Mouse (Mus musculus): Measurements from ENCODE around the gene Prkab1. TPM values are rescaled to one million over a fixed set of nuclear protein-coding genes. Genes with fewer than 3 reads are reported as not detected.

The Prkab1 gene
- polyA plus RNA-seq (2014; fragmentation: Nextera tagmentation; extraction: Ambion mirVana), result 44.1 and 52.1 TPM in 2 replicates

DNA sequence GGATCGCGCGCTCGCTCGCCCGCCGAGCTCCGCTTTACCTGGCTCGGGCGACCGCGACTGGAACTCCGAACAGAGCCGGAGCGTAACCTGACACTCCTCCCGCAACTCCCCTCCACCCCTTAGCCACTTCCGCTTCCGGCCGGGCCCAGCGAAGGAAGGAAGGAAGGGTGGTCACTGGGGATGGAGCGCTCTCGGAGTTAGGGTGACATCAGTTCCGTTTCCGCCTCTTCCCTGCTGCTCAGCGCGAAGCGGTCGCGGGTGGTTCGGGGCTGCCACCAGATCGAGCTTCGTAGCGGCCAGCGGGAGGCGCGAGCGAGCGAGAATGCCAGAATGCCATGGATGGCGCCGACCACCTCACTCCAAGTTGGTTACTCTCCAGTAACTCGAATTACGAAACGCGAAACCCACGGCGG, at the start of gene Prkab1:
TSS of gene Prkab1 (minus strand) at position 182 of the 413 bp plus-strand sequence.
- peak within 1 kb of the TSS; percentile 89 for H3K4me2 ChIP-seq (ENCODE audit: low read length)
- peak within 1 kb of the TSS; percentile 81 for H3K27ac ChIP-seq (ENCODE audit: low read depth, low read length)
- under 1% methylated on average over 43 of the region's 46 CpGs for WGBS
- H3K27me3 ChIP-seq (replicated peaks; ENCODE audit: control insufficient read depth, insufficient read depth, low read length), result no peaks in the 10 kb centered on the region
- H3K36me3 ChIP-seq (ENCODE audit: control insufficient read depth, insufficient read depth, low read length), result peaks cover 30% of the 10 kb centered on the region
- peaks cover 7% of the 10 kb centered on the region for H3K4me1 ChIP-seq (ENCODE audit: control insufficient read depth, insufficient read depth, low read length)
- peak; percentile 97 for ATAC-seq
- peak within 1 kb of the TSS; percentile 79 for H3K9ac ChIP-seq (ENCODE audit: low read length)
- H3K4me3 ChIP-seq (ENCODE audit: low read depth, low read length), result peak within 1 kb of the TSS; percentile 75
- no peaks in the 10 kb centered on the region for H3K9me3 ChIP-seq (replicated peaks; ENCODE audit: control insufficient read depth, low read length)
- DNase-seq (ENCODE audit: low spot score), result peak; percentile 96

- over 99% methylated on average over 4 of the region's 4 CpGs for WGBS
- no peak for DNase-seq (ENCODE audit: low spot score)
- Histone ChIP-seq H3K4me1 (ENCODE audit: control insufficient read depth, insufficient read depth, low read length) (no peaks in the 10 kb centered on the region), H3K9ac (ENCODE audit: low read length) (no peak overlapping the region), H3K4me2 (ENCODE audit: low read length) (no peak overlapping the region), H3K9me3 (replicated peaks; ENCODE audit: control insufficient read depth, low read length) (no peaks in the 10 kb centered on the region), H3K36me3 (ENCODE audit: control insufficient read depth, insufficient read depth, low read length) (no peaks in the 10 kb centered on the region), H3K27ac (ENCODE audit: low read depth, low read length) (no peak overlapping the region), H3K4me3 (ENCODE audit: low read depth, low read length) (no peak overlapping the region), H3K27me3 (replicated peaks; ENCODE audit: control insufficient read depth, insufficient read depth, low read length) (no peaks in the 10 kb centered on the region)
- no peak for ATAC-seq
Observed at GRCm38 (mm10) chr5:116069618-116070017, 45.3 kb upstream of the Prkab1 start.

DNA sequence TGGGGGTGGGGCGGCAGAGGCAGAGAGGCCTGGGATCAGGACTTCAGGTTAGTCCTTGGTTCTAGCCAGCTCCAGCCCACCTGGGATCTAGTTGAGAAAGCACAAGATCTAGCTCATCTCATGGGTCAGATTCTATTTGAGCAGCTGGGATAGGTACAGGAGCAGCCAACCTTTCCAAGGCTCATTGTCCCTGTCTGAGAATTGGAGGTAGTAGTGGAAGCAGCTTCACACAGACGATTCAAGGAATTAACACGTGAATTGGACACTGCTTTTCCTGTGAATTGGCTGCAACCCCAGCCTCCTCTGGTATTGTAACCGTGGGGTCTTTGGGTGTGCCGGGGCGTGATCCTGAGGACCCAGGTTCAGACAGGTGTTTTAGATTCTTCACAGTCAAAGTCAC, 28.5 kb upstream of the Prkab1 start:
- Histone ChIP-seq H3K27ac (ENCODE audit: low read depth, low read length) (no peak overlapping the region), H3K27me3 (replicated peaks; ENCODE audit: control insufficient read depth, insufficient read depth, low read length) (no peaks in the 10 kb centered on the region), H3K4me3 (ENCODE audit: low read depth, low read length) (no peak overlapping the region), H3K36me3 (ENCODE audit: control insufficient read depth, insufficient read depth, low read length) (no peaks in the 10 kb centered on the region), H3K9me3 (replicated peaks; ENCODE audit: control insufficient read depth, low read length) (no peaks in the 10 kb centered on the region), H3K9ac (ENCODE audit: low read length) (no peak overlapping the region), H3K4me1 (ENCODE audit: control insufficient read depth, insufficient read depth, low read length) (no peaks in the 10 kb centered on the region), H3K4me2 (ENCODE audit: low read length) (no peak overlapping the region)
- no peak for ATAC-seq
- 54% methylated on average over 6 of the region's 6 CpGs for WGBS
- no peak for DNase-seq (ENCODE audit: low spot score)

DNA sequence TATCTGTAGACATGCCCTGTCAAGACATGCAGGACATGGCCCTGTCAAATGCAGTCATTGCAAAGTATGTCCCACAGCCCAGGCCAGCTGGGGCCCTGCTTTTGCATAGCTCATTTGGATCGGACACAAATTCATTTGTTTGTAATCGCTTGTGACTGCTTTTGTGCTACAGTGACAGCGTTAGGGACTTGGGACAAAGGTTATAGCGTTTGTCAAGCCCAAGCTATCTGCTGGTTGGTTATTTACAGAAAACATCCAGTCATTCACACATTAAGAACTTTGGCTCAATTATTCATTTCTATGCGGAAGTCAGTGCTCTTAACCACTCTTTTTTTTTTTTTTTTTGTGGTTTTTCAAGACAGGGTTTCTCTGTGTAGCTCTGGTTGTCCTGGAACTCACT, 27.9 kb upstream of the Prkab1 start:
- H3K9me3 ChIP-seq (replicated peaks; ENCODE audit: control insufficient read depth, low read length), result no peaks in the 10 kb centered on the region
- H3K27me3 ChIP-seq (replicated peaks; ENCODE audit: control insufficient read depth, insufficient read depth, low read length), result no peaks in the 10 kb centered on the region
- WGBS, result 83% methylated on average over 5 of the region's 5 CpGs
- ATAC-seq, result no peak
- H3K27ac ChIP-seq (ENCODE audit: low read depth, low read length), result no peak overlapping the region
- H3K4me1 ChIP-seq (ENCODE audit: control insufficient read depth, insufficient read depth, low read length), result no peaks in the 10 kb centered on the region
- H3K4me3 ChIP-seq (ENCODE audit: low read depth, low read length), result no peak overlapping the region
- DNase-seq (ENCODE audit: low spot score), result no peak
- H3K9ac ChIP-seq (ENCODE audit: low read length), result no peak overlapping the region
- H3K36me3 ChIP-seq (ENCODE audit: control insufficient read depth, insufficient read depth, low read length), result no peaks in the 10 kb centered on the region
- H3K4me2 ChIP-seq (ENCODE audit: low read length), result no peak overlapping the region

DNA sequence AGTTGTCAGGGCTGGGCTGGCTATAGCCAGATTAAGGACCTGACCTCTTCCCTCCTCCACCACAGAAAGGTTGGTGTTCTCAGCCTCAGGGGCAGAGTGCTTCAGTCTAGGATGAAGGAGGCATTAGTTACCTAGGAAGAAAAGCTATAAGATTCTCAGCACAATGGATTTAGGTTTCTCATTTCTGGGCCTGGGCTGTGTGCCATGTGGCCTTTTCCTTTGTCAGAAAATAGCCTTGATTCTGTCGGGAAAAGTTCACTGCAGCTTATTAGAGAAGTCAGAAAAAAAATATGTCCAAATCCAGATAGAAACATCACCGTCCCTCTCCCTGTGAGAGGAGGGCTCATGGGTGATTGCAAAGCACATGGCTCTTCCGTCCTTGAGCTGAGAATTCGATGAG, 25.5 kb upstream of the Prkab1 start:
- H3K4me2 ChIP-seq (ENCODE audit: low read length), result no peak overlapping the region
- no peaks in the 10 kb centered on the region for H3K27me3 ChIP-seq (replicated peaks; ENCODE audit: control insufficient read depth, insufficient read depth, low read length)
- H3K4me3 ChIP-seq (ENCODE audit: low read depth, low read length), result no peak overlapping the region
- no peak for DNase-seq (ENCODE audit: low spot score)
- no peaks in the 10 kb centered on the region for H3K9me3 ChIP-seq (replicated peaks; ENCODE audit: control insufficient read depth, low read length)
- no peak for ATAC-seq
- no peaks in the 10 kb centered on the region for H3K4me1 ChIP-seq (ENCODE audit: control insufficient read depth, insufficient read depth, low read length)
- no peaks in the 10 kb centered on the region for H3K36me3 ChIP-seq (ENCODE audit: control insufficient read depth, insufficient read depth, low read length)
- no peak overlapping the region for H3K27ac ChIP-seq (ENCODE audit: low read depth, low read length)
- no peak overlapping the region for H3K9ac ChIP-seq (ENCODE audit: low read length)
- 79% methylated on average over 4 of the region's 4 CpGs for WGBS

DNA sequence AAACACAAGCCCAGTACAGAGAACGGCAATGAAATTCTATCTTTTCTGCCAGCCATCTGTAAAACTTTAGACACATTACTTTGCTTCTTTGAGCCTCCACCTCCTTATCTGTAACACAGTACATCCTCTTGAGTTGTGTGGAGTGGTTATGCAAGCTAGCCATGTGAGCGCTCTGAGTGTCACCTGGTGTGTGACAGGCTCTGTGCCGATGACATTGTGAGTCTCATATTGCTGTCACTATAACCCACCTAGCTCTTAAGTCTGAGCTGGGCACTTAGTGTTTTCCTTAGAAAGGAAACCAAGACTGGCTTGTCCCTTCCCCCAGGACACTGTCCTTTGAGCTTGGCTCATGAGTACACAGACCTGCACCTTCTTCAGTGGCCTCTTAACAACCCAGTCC, 24.0 kb upstream of the Prkab1 start:
- WGBS, result 98% methylated on average over 3 of the region's 3 CpGs
- no peak overlapping the region for H3K4me3 ChIP-seq (ENCODE audit: low read depth, low read length)
- no peaks in the 10 kb centered on the region for H3K36me3 ChIP-seq (ENCODE audit: control insufficient read depth, insufficient read depth, low read length)
- no peaks in the 10 kb centered on the region for H3K4me1 ChIP-seq (ENCODE audit: control insufficient read depth, insufficient read depth, low read length)
- H3K27ac ChIP-seq (ENCODE audit: low read depth, low read length), result no peak overlapping the region
- ATAC-seq (no peak), DNase-seq (ENCODE audit: low spot score) (no peak)
- no peaks in the 10 kb centered on the region for H3K9me3 ChIP-seq (replicated peaks; ENCODE audit: control insufficient read depth, low read length)
- H3K4me2 ChIP-seq (ENCODE audit: low read length), result no peak overlapping the region
- no peak overlapping the region for H3K9ac ChIP-seq (ENCODE audit: low read length)
- H3K27me3 ChIP-seq (replicated peaks; ENCODE audit: control insufficient read depth, insufficient read depth, low read length), result no peaks in the 10 kb centered on the region

GRCm38 (mm10) chr5:116046246-116046645, 21.9 kb upstream of the Prkab1 start:
- no peak overlapping the region for H3K4me2 ChIP-seq (ENCODE audit: low read length)
- WGBS, result 81% methylated on average over 4 of the region's 4 CpGs
- no peaks in the 10 kb centered on the region for H3K4me1 ChIP-seq (ENCODE audit: control insufficient read depth, insufficient read depth, low read length)
- no peaks in the 10 kb centered on the region for H3K9me3 ChIP-seq (replicated peaks; ENCODE audit: control insufficient read depth, low read length)
- no peak overlapping the region for H3K4me3 ChIP-seq (ENCODE audit: low read depth, low read length)
- no peak overlapping the region for H3K27ac ChIP-seq (ENCODE audit: low read depth, low read length)
- no peaks in the 10 kb centered on the region for H3K36me3 ChIP-seq (ENCODE audit: control insufficient read depth, insufficient read depth, low read length)
- no peak for DNase-seq (ENCODE audit: low spot score)
- H3K27me3 ChIP-seq (replicated peaks; ENCODE audit: control insufficient read depth, insufficient read depth, low read length), result no peaks in the 10 kb centered on the region
- H3K9ac ChIP-seq (ENCODE audit: low read length), result no peak overlapping the region
- no peak for ATAC-seq

- Histone ChIP-seq H3K27ac (ENCODE audit: low read depth, low read length) (no peak overlapping the region), H3K9me3 (replicated peaks; ENCODE audit: control insufficient read depth, low read length) (no peaks in the 10 kb centered on the region), H3K4me1 (ENCODE audit: control insufficient read depth, insufficient read depth, low read length) (no peaks in the 10 kb centered on the region), H3K27me3 (replicated peaks; ENCODE audit: control insufficient read depth, insufficient read depth, low read length) (no peaks in the 10 kb centered on the region), H3K9ac (ENCODE audit: low read length) (no peak overlapping the region), H3K36me3 (ENCODE audit: control insufficient read depth, insufficient read depth, low read length) (no peaks in the 10 kb centered on the region), H3K4me2 (ENCODE audit: low read length) (no peak overlapping the region), H3K4me3 (ENCODE audit: low read depth, low read length) (no peak overlapping the region)
- 87% methylated on average over 8 of the region's 8 CpGs for WGBS
- DNase-seq (ENCODE audit: low spot score) (no peak), ATAC-seq (no peak)
Observed at GRCm38 (mm10) chr5:116045581-116045980, 21.3 kb upstream of the Prkab1 start.

GRCm38 (mm10) chr5:116042241-116042640, 17.9 kb upstream of the Prkab1 start:
- Histone ChIP-seq H3K36me3 (ENCODE audit: control insufficient read depth, insufficient read depth, low read length) (no peaks in the 10 kb centered on the region), H3K4me1 (ENCODE audit: control insufficient read depth, insufficient read depth, low read length) (no peaks in the 10 kb centered on the region), H3K4me2 (ENCODE audit: low read length) (no peak overlapping the region), H3K27me3 (replicated peaks; ENCODE audit: control insufficient read depth, insufficient read depth, low read length) (no peaks in the 10 kb centered on the region), H3K4me3 (ENCODE audit: low read depth, low read length) (no peak overlapping the region), H3K9ac (ENCODE audit: low read length) (no peak overlapping the region), H3K9me3 (replicated peaks; ENCODE audit: control insufficient read depth, low read length) (no peaks in the 10 kb centered on the region), H3K27ac (ENCODE audit: low read depth, low read length) (no peak overlapping the region)
- DNase-seq (ENCODE audit: low spot score) (no peak), ATAC-seq (no peak)
- WGBS, result 65% methylated on average over 7 of the region's 7 CpGs

Measured in forebrain, embryonic 14.5 days (tissue).